Mouse (Mus musculus) C2C12 (cell line): Measurements from ENCODE around the gene Lrrc8b. TPM values are rescaled to one million over a fixed set of nuclear protein-coding genes. Genes with fewer than 3 reads are reported as not detected.

ENCODE experiments used
- H3K27me3 ChIP-seq: one replicate; pipeline ENCODE4 v1.6.1; 2011; ENCODE audit not compliant: control insufficient read depth, insufficient read depth, insufficient read length
- H3K36me3 ChIP-seq: one replicate; pipeline ENCODE4 v1.6.1; 2011; ENCODE audit not compliant: control insufficient read depth, insufficient read depth
- H3K4me3 ChIP-seq: one replicate; pipeline ENCODE4 v1.5.1; 2011; ENCODE audit warnings: mild to moderate bottlenecking, control low read depth; ENCODE audit not compliant: poor library complexity, insufficient read depth, severe bottlenecking
- H3K79me2 ChIP-seq: one replicate; pipeline ENCODE4 v1.6.1; 2011; ENCODE audit not compliant: control insufficient read depth, insufficient read depth
- H3K79me3 ChIP-seq: one replicate; pipeline ENCODE4 v1.6.1; 2011; ENCODE audit warnings: low read depth, control low read depth
- H3ac ChIP-seq: one replicate; pipeline ENCODE3; 2011; ENCODE audit warnings: low read depth; ENCODE audit not compliant: control insufficient read depth, insufficient read length
- CEBPB ChIP-seq: IDR thresholded peaks from one replicate; pipeline ENCODE4 v1.6.1; 2011; ENCODE audit warnings: low read depth, mild to moderate bottlenecking, control low read depth, moderate library complexity
- CTCF ChIP-seq: IDR thresholded peaks from one replicate; pipeline ENCODE4 v1.5.1; 2011; ENCODE audit not compliant: control insufficient read depth, insufficient read depth, insufficient read length
- FOSL1 ChIP-seq: IDR thresholded peaks from one replicate; pipeline ENCODE4 v1.8.0; 2011; ENCODE audit warnings: mild to moderate bottlenecking, low read length; ENCODE audit not compliant: poor library complexity, insufficient read depth, severe bottlenecking
- MAX ChIP-seq: IDR thresholded peaks from one replicate; pipeline ENCODE4 v1.6.1; 2011; ENCODE audit warnings: mild to moderate bottlenecking, control low read depth
- MYOD1 ChIP-seq: IDR thresholded peaks from one replicate; pipeline ENCODE4 v1.6.1; 2011; ENCODE audit warnings: low read depth; ENCODE audit not compliant: control insufficient read depth, insufficient read length
- MYOG ChIP-seq: IDR thresholded peaks from one replicate; pipeline ENCODE4 v1.6.1; 2011; ENCODE audit not compliant: control insufficient read depth, insufficient read length; ENCODE audit errors: extremely low read depth
- USF1 ChIP-seq: IDR thresholded peaks from one replicate; pipeline ENCODE4 v1.6.1; 2011; ENCODE audit warnings: low read depth, mild to moderate bottlenecking, control low read depth, moderate library complexity
- polyA plus RNA-seq: library from polyadenylated mRNA; unstranded; fragments of >200 nt; fragmentation: generic; extraction: Trizol; gene quantifications from one replicate; pipeline ENCODE4 v1.2.1, GENCODE M21; 2012; ENCODE audit warnings: missing spikeins

Gene Lrrc8b
- polyA plus RNA-seq, 1 experiment: 6.0 TPM

GRCm38 (mm10) chr5:105508813-105509212 lies 93.2 kb downstream of the Lrrc8b start:
- no peaks in the 10 kb centered on the region for H3K36me3 ChIP-seq
- TF ChIP-seq CEBPB (no peak), FOSL1 (no peak), CTCF (no peak), MYOD1 (no peak), USF1 (no peak), MAX (no peak), MYOG (no peak)
- no peaks in the 10 kb centered on the region for H3K79me3 ChIP-seq
- no peak overlapping the region for H3K4me3 ChIP-seq
- H3ac ChIP-seq: no peak overlapping the region
- no peaks in the 10 kb centered on the region for H3K79me2 ChIP-seq
- no peaks in the 10 kb centered on the region for H3K27me3 ChIP-seq

DNA sequence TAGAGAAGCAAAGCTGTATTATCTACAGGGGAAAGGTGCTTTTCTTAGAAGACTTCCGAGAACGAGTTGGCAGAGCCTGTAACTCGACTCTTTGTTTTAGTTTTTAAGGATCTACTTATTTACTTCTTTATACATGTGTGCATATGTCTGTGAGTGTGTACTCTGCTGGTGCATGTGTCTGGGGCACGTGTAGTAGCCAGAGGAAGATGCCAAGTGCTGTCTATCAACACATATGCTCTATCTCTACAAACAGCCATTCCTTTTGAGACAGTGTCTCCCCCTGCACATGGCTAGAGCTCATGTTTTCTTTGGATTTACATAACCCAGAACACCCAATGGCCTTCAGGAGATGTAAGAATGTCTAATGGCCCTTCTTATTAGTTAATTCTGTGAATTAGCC lies 96.7 kb downstream of the Lrrc8b start:
- Histone ChIP-seq H3K27me3 (no peaks in the 10 kb centered on the region), H3ac (no peak overlapping the region), H3K4me3 (no peak overlapping the region), H3K79me3 (no peaks in the 10 kb centered on the region), H3K36me3 (no peaks in the 10 kb centered on the region), H3K79me2 (no peaks in the 10 kb centered on the region)
- TF ChIP-seq CTCF (no peak), MYOD1 (no peak), MAX (no peak)

- peaks cover 2% of the 10 kb centered on the region for H3K79me3 ChIP-seq
- H3K79me2 ChIP-seq: peaks cover 11% of the 10 kb centered on the region
- no peaks in the 10 kb centered on the region for H3K36me3 ChIP-seq
- TF ChIP-seq USF1: no peak
- no peak for TF ChIP-seq FOSL1
- no peak for TF ChIP-seq MYOG
- no peak for TF ChIP-seq MYOD1
- TF ChIP-seq CTCF: no peak
- no peak overlapping the region for H3K4me3 ChIP-seq
- H3ac ChIP-seq: no peak overlapping the region
- H3K27me3 ChIP-seq: no peaks in the 10 kb centered on the region
These were observed 100.0 kb downstream of the Lrrc8b start for GRCm38 (mm10) chr5:105515532-105515931.

- H3K27me3 ChIP-seq: no peaks in the 10 kb centered on the region
- no peaks in the 10 kb centered on the region for H3K36me3 ChIP-seq
- H3ac ChIP-seq: no peak overlapping the region
- peaks cover 5% of the 10 kb centered on the region for H3K79me3 ChIP-seq
- TF ChIP-seq MYOD1: no peak
- no peak for TF ChIP-seq CTCF
- no peak for TF ChIP-seq FOSL1
- TF ChIP-seq MAX: no peak
- no peak for TF ChIP-seq CEBPB
- no peak for TF ChIP-seq MYOG
- TF ChIP-seq USF1: no peak
- H3K4me3 ChIP-seq: no peak overlapping the region
- peaks cover 18% of the 10 kb centered on the region for H3K79me2 ChIP-seq
These were observed 100.7 kb downstream of the Lrrc8b start for GRCm38 (mm10) chr5:105516290-105516689.

GRCm38 (mm10) chr5:105517992-105518625 lies 102.5 kb downstream of the Lrrc8b start:
- Histone ChIP-seq H3K36me3 (no peaks in the 10 kb centered on the region), H3K79me3 (peaks cover 7% of the 10 kb centered on the region), H3ac (no peak overlapping the region), H3K4me3 (peak overlapping the region; percentile 75), H3K79me2 (peaks cover 31% of the 10 kb centered on the region), H3K27me3 (no peaks in the 10 kb centered on the region)
- TF ChIP-seq CEBPB: no peak
- TF ChIP-seq CTCF: no peak
- no peak for TF ChIP-seq USF1
- TF ChIP-seq MYOD1: no peak
- TF ChIP-seq MAX: no peak
- no peak for TF ChIP-seq FOSL1
- no peak for TF ChIP-seq MYOG

DNA sequence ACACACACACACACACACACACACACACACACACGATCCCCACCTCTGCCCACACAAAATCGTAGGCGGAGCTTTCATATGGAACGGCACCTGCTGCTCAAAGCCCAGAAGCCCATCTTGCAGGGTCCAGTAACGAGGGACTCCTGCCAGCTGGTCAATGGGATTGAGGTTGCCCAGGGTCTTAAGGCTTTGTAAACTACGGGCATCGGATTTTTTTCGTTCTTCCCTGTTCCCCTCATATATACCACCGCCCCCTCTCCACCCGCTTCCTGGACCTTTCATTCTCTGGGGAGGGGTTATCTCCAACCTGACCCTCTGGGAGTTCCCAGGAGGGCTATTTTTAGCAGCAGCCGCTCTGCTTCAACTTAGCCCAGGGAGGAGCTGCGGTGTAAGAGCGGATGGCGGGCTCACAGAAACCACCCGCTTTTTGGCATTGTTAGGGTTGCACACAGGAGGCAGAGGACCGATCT lies 103.1 kb downstream of the Lrrc8b start:
- Histone ChIP-seq H3K36me3 (no peaks in the 10 kb centered on the region), H3K79me2 (peaks cover 31% of the 10 kb centered on the region), H3K27me3 (no peaks in the 10 kb centered on the region), H3K79me3 (peaks cover 7% of the 10 kb centered on the region), H3ac (peak overlapping the region; percentile 76), H3K4me3 (peak overlapping the region; percentile 75)
- TF ChIP-seq MAX (no peak), CEBPB (no peak), USF1 (no peak), CTCF (no peak), MYOG (no peak), FOSL1 (no peak), MYOD1 (no peak)
